Mouse (Mus musculus): ENCODE data around the gene Unc5c. TPM values are rescaled to one million over a fixed set of nuclear protein-coding genes. Genes with fewer than 3 reads are reported as not detected.

Unc5c gene
- polyA plus RNA-seq, 1 experiment from 2014 or later, result not detected

DNA sequence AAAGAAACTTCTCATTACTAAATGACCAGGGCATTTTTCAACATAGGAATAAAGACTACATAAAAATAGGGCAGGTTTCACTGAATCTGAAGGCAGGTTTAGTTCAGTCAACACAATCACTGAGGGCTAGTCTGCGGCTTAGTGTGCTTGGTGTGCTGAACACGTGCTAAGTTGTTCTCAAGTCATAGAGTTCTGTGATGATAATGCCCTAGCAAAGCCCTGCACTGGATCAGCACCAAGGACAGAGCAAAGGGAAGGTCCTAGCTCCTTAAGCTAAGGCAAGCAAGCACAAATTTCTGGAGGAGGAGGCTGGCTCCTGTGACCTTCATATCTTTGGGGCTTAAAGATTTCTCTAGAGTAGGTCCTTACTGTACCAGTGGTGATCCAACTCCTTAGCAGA lies 346.3 kb downstream of the Unc5c start:
- no peaks in the 10 kb centered on the region for H3K27me3 ChIP-seq (ENCODE audit: insufficient read depth, low read length)
- ATAC-seq, result no peak
- H3K27ac ChIP-seq (ENCODE audit: low read depth), result no peak overlapping the region
- TF ChIP-seq EP300 (IDR thresholded peaks at IDR 0.05; ENCODE audit: low read depth) (no peak), CTCF (IDR thresholded peaks at IDR 0.05; ENCODE audit: low read depth) (no peak)
- WGBS (ENCODE audit: insufficient replicate concordance), result 18% methylated on average over 2 of the region's 2 CpGs
- no peak overlapping the region for H3K9ac ChIP-seq (replicated peaks)
- no peak overlapping the region for H3K4me2 ChIP-seq (ENCODE audit: low read depth, low read length)
- H3K4me3 ChIP-seq (ENCODE audit: low read depth, low read length), result no peak overlapping the region
- no peaks in the 10 kb centered on the region for H3K36me3 ChIP-seq (replicated peaks; ENCODE audit: insufficient read depth, low read length)
- DNase-seq, result peak; percentile 17
- H3K9me3 ChIP-seq (ENCODE audit: low read length), result no peaks in the 10 kb centered on the region
- H3K4me1 ChIP-seq (ENCODE audit: insufficient read depth), result no peaks in the 10 kb centered on the region

DNA sequence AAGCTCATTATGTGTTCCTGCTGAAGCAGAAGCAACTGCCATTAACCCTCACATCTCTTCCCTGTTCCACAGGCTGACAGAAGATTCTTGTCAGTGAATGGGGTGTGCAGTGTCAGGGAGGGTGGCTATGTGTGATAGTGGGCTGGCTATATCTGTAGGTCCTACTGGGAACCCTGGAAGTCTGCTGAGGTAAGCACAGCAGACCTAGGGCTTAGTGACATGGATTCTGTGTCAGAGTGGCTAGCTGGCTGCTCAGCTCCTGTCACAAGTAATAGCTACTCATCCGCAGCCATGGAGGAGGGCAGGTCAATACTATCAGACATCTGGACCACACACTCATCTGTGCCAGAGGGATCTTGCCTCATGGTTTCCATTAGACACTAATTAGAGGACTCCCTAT lies 349.8 kb downstream of the Unc5c start:
- WGBS (ENCODE audit: insufficient replicate concordance), result 71% methylated on average over 1 of the region's 1 CpGs

GRCm38 (mm10) chr3:141818615-141819312 lies 353.7 kb downstream of the Unc5c start:
- Histone ChIP-seq H3K27me3 (ENCODE audit: insufficient read depth, low read length) (no peaks in the 10 kb centered on the region), H3K4me3 (ENCODE audit: low read depth, low read length) (no peak overlapping the region), H3K27ac (ENCODE audit: low read depth) (no peak overlapping the region), H3K9me3 (ENCODE audit: low read length) (no peaks in the 10 kb centered on the region), H3K9ac (replicated peaks) (no peak overlapping the region), H3K4me2 (ENCODE audit: low read depth, low read length) (no peak overlapping the region), H3K36me3 (replicated peaks; ENCODE audit: insufficient read depth, low read length) (no peaks in the 10 kb centered on the region), H3K4me1 (ENCODE audit: insufficient read depth) (no peaks in the 10 kb centered on the region)
- TF ChIP-seq EP300 (IDR thresholded peaks at IDR 0.05; ENCODE audit: low read depth), result no peak
- WGBS (ENCODE audit: insufficient replicate concordance), result 49% methylated on average over 3 of the region's 3 CpGs
- ATAC-seq, result no peak
- no peak for DNase-seq

More for the DNA sequence above, 349.8 kb downstream of the Unc5c start:
- no peaks in the 10 kb centered on the region for H3K4me1 ChIP-seq (ENCODE audit: insufficient read depth)
- no peak overlapping the region for H3K4me2 ChIP-seq (ENCODE audit: low read depth, low read length)
- H3K27ac ChIP-seq (ENCODE audit: low read depth), result no peak overlapping the region
- H3K4me3 ChIP-seq (ENCODE audit: low read depth, low read length), result no peak overlapping the region
- TF ChIP-seq EP300 (IDR thresholded peaks at IDR 0.05; ENCODE audit: low read depth) (no peak), CTCF (IDR thresholded peaks at IDR 0.05; ENCODE audit: low read depth) (no peak)
- no peak overlapping the region for H3K9ac ChIP-seq (replicated peaks)
- DNase-seq (no peak), ATAC-seq (no peak)
- no peaks in the 10 kb centered on the region for H3K36me3 ChIP-seq (replicated peaks; ENCODE audit: insufficient read depth, low read length)
- no peaks in the 10 kb centered on the region for H3K27me3 ChIP-seq (ENCODE audit: insufficient read depth, low read length)
- H3K9me3 ChIP-seq (ENCODE audit: low read length), result no peaks in the 10 kb centered on the region

GRCm38 (mm10) chr3:141819331-141819941 lies 354.4 kb downstream of the Unc5c start:
- Histone ChIP-seq H3K36me3 (replicated peaks; ENCODE audit: insufficient read depth, low read length) (no peaks in the 10 kb centered on the region), H3K4me3 (ENCODE audit: low read depth, low read length) (no peak overlapping the region), H3K27ac (ENCODE audit: low read depth) (no peak overlapping the region), H3K9me3 (ENCODE audit: low read length) (no peaks in the 10 kb centered on the region), H3K9ac (replicated peaks) (no peak overlapping the region), H3K4me1 (ENCODE audit: insufficient read depth) (no peaks in the 10 kb centered on the region), H3K4me2 (ENCODE audit: low read depth, low read length) (no peak overlapping the region), H3K27me3 (ENCODE audit: insufficient read depth, low read length) (no peaks in the 10 kb centered on the region)
- WGBS (ENCODE audit: insufficient replicate concordance), result 49% methylated on average over 13 of the region's 13 CpGs
- TF ChIP-seq EP300 (IDR thresholded peaks at IDR 0.05; ENCODE audit: low read depth) (no peak), CTCF (IDR thresholded peaks at IDR 0.05; ENCODE audit: low read depth) (no peak)
- DNase-seq, result no peak
- no peak for ATAC-seq

DNA sequence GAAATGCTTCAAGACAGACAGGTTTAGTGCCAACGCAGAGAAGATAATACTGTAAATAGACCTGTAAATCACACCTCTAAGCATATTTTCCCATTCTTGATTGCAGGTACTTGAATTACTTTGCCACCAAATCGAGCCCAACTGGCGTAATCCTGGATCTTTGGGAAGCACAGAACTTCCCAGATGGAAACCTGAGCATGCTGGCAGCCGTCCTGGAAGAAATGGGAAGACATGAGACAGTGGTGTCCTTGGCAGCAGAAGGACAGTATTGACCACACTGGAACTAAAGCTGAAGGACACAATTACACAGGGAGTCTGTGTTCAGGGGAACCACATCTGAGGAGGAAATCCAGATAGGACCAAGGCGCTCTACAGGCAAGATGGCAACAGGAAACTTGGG lies 363.3 kb downstream of the Unc5c start:
- no peak overlapping the region for H3K27ac ChIP-seq (ENCODE audit: low read depth)
- TF ChIP-seq EP300 (IDR thresholded peaks at IDR 0.05; ENCODE audit: low read depth) (no peak), CTCF (IDR thresholded peaks at IDR 0.05; ENCODE audit: low read depth) (no peak)
- 65% methylated on average over 5 of the region's 5 CpGs for WGBS (ENCODE audit: insufficient replicate concordance)

GRCm38 (mm10) chr3:141831135-141831534 lies 366.1 kb downstream of the Unc5c start:
- TF ChIP-seq EP300 (IDR thresholded peaks at IDR 0.05; ENCODE audit: low read depth), result no peak
- TF ChIP-seq CTCF (IDR thresholded peaks at IDR 0.05; ENCODE audit: low read depth), result peak; percentile 70
- DNase-seq, result peak; percentile 45
- H3K9ac ChIP-seq (replicated peaks), result no peak overlapping the region
- no peaks in the 10 kb centered on the region for H3K36me3 ChIP-seq (replicated peaks; ENCODE audit: insufficient read depth, low read length)
- no peak overlapping the region for H3K27ac ChIP-seq (ENCODE audit: low read depth)
- no peak for ATAC-seq
- 20% methylated on average over 3 of the region's 3 CpGs for WGBS (ENCODE audit: insufficient replicate concordance)
- no peaks in the 10 kb centered on the region for H3K4me1 ChIP-seq (ENCODE audit: insufficient read depth)
- no peaks in the 10 kb centered on the region for H3K27me3 ChIP-seq (ENCODE audit: insufficient read depth, low read length)
- H3K9me3 ChIP-seq (ENCODE audit: low read length), result no peaks in the 10 kb centered on the region
- no peak overlapping the region for H3K4me3 ChIP-seq (ENCODE audit: low read depth, low read length)
- H3K4me2 ChIP-seq (ENCODE audit: low read depth, low read length), result no peak overlapping the region

More for the DNA sequence above, 363.3 kb downstream of the Unc5c start:
- DNase-seq (no peak), ATAC-seq (no peak)
- Histone ChIP-seq H3K4me3 (ENCODE audit: low read depth, low read length) (no peak overlapping the region), H3K4me1 (ENCODE audit: insufficient read depth) (no peaks in the 10 kb centered on the region), H3K4me2 (ENCODE audit: low read depth, low read length) (no peak overlapping the region), H3K9me3 (ENCODE audit: low read length) (no peaks in the 10 kb centered on the region), H3K9ac (replicated peaks) (no peak overlapping the region), H3K27me3 (ENCODE audit: insufficient read depth, low read length) (no peaks in the 10 kb centered on the region), H3K36me3 (replicated peaks; ENCODE audit: insufficient read depth, low read length) (no peaks in the 10 kb centered on the region)
